Comparison of ENCODE assay signal across 9 mouse cellular contexts in genomic region chr4:108253317-108253716, GRCm38 (mm10). TPM values are rescaled to one million over a fixed set of nuclear protein-coding genes. Genes with fewer than 3 reads are reported as not detected.
A peak's percentile ranks its signal among the peaks of the same experiment; 100 is the strongest.
DNase-seq lines count a peak whose midpoint lies in the region; ATAC-seq lines count a peak whose summit lies in the region.
"Had no signal": no experiment of that assay in that cellular context is flagged by ENCODE, and none has a peak within 500 bp of the region (broad histone marks: within the 10 kb centered on the region; RNA-seq: fewer than 3 reads in every experiment).

No protein-coding gene starts in this region.

- H3K4me3 ChIP-seq in kidney, embryonic 15.5 days (replicated peaks) = no peak overlapping the region
- H3K4me3 ChIP-seq in midbrain, embryonic 14.5 days (replicated peaks; ENCODE audit: low read depth, low read length) = no peak overlapping the region
- H3K4me3 ChIP-seq in midbrain, embryonic 13.5 days (replicated peaks) = no peak overlapping the region
- H3K4me3 ChIP-seq: lung, embryonic 15.5 days had no signal

- ATAC-seq in kidney, embryonic 15.5 days (replicated peaks; ENCODE audit: low FRiP score) = no peak
- no peak for ATAC-seq in midbrain, embryonic 14.5 days (ENCODE audit: low FRiP score, low TSS enrichment)
- ATAC-seq in midbrain, embryonic 13.5 days = no peak

- peaks cover 86% of the 10 kb centered on the region for H3K36me3 ChIP-seq in kidney, embryonic 15.5 days
- H3K36me3 ChIP-seq in midbrain, embryonic 14.5 days (ENCODE audit: control insufficient read depth, insufficient read depth, low read length) = peaks cover 86% of the 10 kb centered on the region
- peaks cover 87% of the 10 kb centered on the region for H3K36me3 ChIP-seq in midbrain, embryonic 13.5 days

- H3K9me3 ChIP-seq in kidney, embryonic 15.5 days (replicated peaks) = no peaks in the 10 kb centered on the region
- no peaks in the 10 kb centered on the region for H3K9me3 ChIP-seq in midbrain, embryonic 14.5 days (ENCODE audit: control insufficient read depth, low read length)
- no peaks in the 10 kb centered on the region for H3K9me3 ChIP-seq in midbrain, embryonic 13.5 days
- H3K9me3 ChIP-seq: lung, embryonic 15.5 days had no signal

- H3K27me3 ChIP-seq in kidney, embryonic 15.5 days = no peaks in the 10 kb centered on the region
- H3K27me3 ChIP-seq in midbrain, embryonic 14.5 days (ENCODE audit: control insufficient read depth, insufficient read depth, low read length) = no peaks in the 10 kb centered on the region
- no peaks in the 10 kb centered on the region for H3K27me3 ChIP-seq in midbrain, embryonic 13.5 days
- H3K27me3 ChIP-seq: lung, embryonic 15.5 days had no signal

- H3K9ac ChIP-seq in kidney, embryonic 15.5 days = no peak overlapping the region
- H3K9ac ChIP-seq in midbrain, embryonic 14.5 days (replicated peaks; ENCODE audit: low read length) = no peak overlapping the region
- no peak overlapping the region for H3K9ac ChIP-seq in midbrain, embryonic 13.5 days (replicated peaks)
- H3K9ac ChIP-seq: lung, embryonic 15.5 days had no signal

- peak; percentile 12 for DNase-seq in kidney, adult 9 months
- peak; percentile 3 for DNase-seq in midbrain, embryonic 14.5 days
- peak; percentile 19 for DNase-seq in NIH3T3 (ENCODE audit: low read depth)
- peak; percentile 8 to 21 for DNase-seq in thymus, postnatal 36 days
- DNase-seq in right cerebral cortex, adult 18-20 months = no peak
- DNase-seq: cerebellum, postnatal 36 days had no signal

- no peaks in the 10 kb centered on the region for H3K4me1 ChIP-seq in kidney, embryonic 15.5 days
- no peaks in the 10 kb centered on the region for H3K4me1 ChIP-seq in midbrain, embryonic 14.5 days (ENCODE audit: control insufficient read depth, insufficient read depth, low read length)
- no peaks in the 10 kb centered on the region for H3K4me1 ChIP-seq in midbrain, embryonic 13.5 days (replicated peaks)
- H3K4me1 ChIP-seq: lung, embryonic 15.5 days had no signal

- 90% methylated on average over 6 of the region's 6 CpGs for WGBS in kidney, embryonic 15.5 days
- WGBS in midbrain, embryonic 14.5 days = 95% methylated on average over 6 of the region's 6 CpGs
- 94% methylated on average over 6 of the region's 6 CpGs for WGBS in midbrain, embryonic 13.5 days

- H3K27ac ChIP-seq in kidney, embryonic 15.5 days = no peak overlapping the region
- no peak overlapping the region for H3K27ac ChIP-seq in midbrain, embryonic 14.5 days (replicated peaks; ENCODE audit: low read depth, low read length)
- H3K27ac ChIP-seq in midbrain, embryonic 13.5 days = no peak overlapping the region
- H3K27ac ChIP-seq: lung, embryonic 15.5 days had no signal

- H3K4me2 ChIP-seq in kidney, embryonic 15.5 days = no peak overlapping the region
- no peak overlapping the region for H3K4me2 ChIP-seq in midbrain, embryonic 14.5 days (ENCODE audit: low read length)
- no peak overlapping the region for H3K4me2 ChIP-seq in midbrain, embryonic 13.5 days (replicated peaks)
- H3K4me2 ChIP-seq: lung, embryonic 15.5 days had no signal

RNA-seq across cellular contexts. Expression of gene Zyg11a, which starts 35.5 kb away (rescaled TPM):
- polyA plus RNA-seq in kidney, embryonic 15.5 days (2015; fragmentation: Nextera tagmentation; extraction: Ambion mirVana) = 0.22 and 0.26 TPM in 2 replicates
- polyA plus RNA-seq in midbrain, embryonic 14.5 days (2014; fragmentation: Nextera tagmentation; extraction: Ambion mirVana) = not detected in 2 replicates
- polyA plus RNA-seq in midbrain, embryonic 13.5 days (2015; fragmentation: Nextera tagmentation; extraction: Ambion mirVana) = not detected in 2 replicates

RNA-seq across cellular contexts. Expression of gene Zyg11b, which starts 47.6 kb away (rescaled TPM):
- polyA plus RNA-seq in kidney, embryonic 15.5 days (2015; fragmentation: Nextera tagmentation; extraction: Ambion mirVana) = 10.6 and 12.2 TPM in 2 replicates
- polyA plus RNA-seq in midbrain, embryonic 14.5 days (2014; fragmentation: Nextera tagmentation; extraction: Ambion mirVana) = 37.0 and 49.7 TPM in 2 replicates
- 30.3 and 30.9 TPM in 2 replicates for polyA plus RNA-seq in midbrain, embryonic 13.5 days (2015; fragmentation: Nextera tagmentation; extraction: Ambion mirVana)
